Mouse (Mus musculus): Measurements from ENCODE around the gene Fam222b.
"Not testable (repeated sequence)": the region's sequence is repeated elsewhere in the genome, so short reads cannot be mapped to it uniquely, and the experiment has no call there.

The Fam222b gene

GRCm38 (mm10) chr11:78094504-78095143 is at the start of gene Fam222b:
Fam222b (plus strand) TSS chr11:78094660.
- peak; percentile 96 for DNase-seq (ENCODE audit: low spot score)

GRCm38 (mm10) chr11:78044758-78045251 is 49.7 kb upstream of the Fam222b start:
- DNase-seq (ENCODE audit: low spot score) = no peak

- DNase-seq (ENCODE audit: low spot score) = not testable (repeated sequence)
Measured at GRCm38 (mm10) chr11:78048637-78049036, 45.8 kb upstream of the Fam222b start.

- no peak for DNase-seq (ENCODE audit: low spot score)
Measured at GRCm38 (mm10) chr11:78053078-78053477, 41.4 kb upstream of the Fam222b start.

GRCm38 (mm10) chr11:78056946-78057345 is 37.5 kb upstream of the Fam222b start:
- DNase-seq (ENCODE audit: low spot score) = no peak

- DNase-seq (ENCODE audit: low spot score) = peak; percentile 79
Measured at GRCm38 (mm10) chr11:78059833-78060757, 34.4 kb upstream of the Fam222b start.

- DNase-seq (ENCODE audit: low spot score) = no peak
Measured at GRCm38 (mm10) chr11:78062563-78062962, 31.9 kb upstream of the Fam222b start.

- DNase-seq (ENCODE audit: low spot score) = no peak
Measured at GRCm38 (mm10) chr11:78065906-78066305, 28.6 kb upstream of the Fam222b start.

DNA sequence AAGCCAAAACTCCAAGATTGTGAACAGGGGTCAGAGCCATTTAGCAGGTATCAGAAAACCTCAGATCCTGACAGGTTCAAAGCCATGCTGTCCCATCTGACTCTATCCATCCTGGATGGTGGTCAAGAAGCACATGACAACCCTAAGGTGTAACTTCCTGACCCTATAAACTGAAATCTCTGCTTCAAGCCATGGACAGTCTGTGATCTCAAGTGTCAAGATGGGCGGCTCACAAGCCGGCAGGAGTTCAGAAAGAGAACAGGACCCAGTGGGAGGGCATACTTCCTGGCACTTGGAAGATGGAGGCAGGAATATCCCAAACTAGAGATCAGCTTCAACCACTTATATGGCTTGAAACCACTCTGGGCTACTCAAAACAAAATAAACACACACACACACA is 27.8 kb upstream of the Fam222b start:
- DNase-seq (ENCODE audit: low spot score) = no peak

DNA sequence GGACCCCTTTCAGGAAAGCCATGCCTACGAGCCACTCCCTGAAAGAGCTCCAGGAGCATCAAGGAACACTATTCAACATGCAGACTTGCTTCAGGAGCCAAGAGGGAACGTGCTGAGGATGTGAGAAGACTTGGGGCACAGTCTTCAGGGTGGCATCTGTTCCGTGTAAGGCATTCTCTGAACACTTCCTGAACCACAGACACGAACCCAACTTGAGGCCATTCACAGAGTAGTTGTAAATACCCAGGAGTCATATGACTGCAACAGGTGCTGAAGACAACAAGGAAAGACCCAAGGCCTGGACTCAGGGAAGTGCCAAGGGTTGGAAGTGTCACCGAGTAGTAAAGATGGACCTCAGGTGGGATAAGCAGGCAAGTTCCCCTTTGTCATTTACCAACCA is 26.9 kb upstream of the Fam222b start:
- no peak for DNase-seq (ENCODE audit: low spot score)

DNA sequence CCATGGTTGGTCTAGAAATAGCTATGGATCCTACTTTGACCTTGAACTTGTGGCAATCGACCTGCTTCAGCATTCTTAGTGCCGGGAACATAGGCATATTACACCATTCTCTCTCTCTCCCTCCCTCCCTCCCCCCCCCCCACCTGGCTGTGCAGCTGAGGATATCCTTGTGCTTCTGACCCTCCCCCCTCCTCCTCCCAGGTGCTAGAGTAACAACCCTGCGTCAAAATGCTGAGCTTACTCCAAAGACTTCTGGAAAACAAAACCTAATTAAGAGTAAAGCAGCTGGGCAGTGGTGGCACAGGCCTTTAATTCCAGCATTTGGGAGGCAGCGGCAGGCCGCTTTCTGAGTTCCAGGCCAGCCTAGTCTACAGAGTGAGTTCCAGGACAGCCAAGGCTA is 25.3 kb upstream of the Fam222b start:
- DNase-seq (ENCODE audit: low spot score) = no peak

DNA sequence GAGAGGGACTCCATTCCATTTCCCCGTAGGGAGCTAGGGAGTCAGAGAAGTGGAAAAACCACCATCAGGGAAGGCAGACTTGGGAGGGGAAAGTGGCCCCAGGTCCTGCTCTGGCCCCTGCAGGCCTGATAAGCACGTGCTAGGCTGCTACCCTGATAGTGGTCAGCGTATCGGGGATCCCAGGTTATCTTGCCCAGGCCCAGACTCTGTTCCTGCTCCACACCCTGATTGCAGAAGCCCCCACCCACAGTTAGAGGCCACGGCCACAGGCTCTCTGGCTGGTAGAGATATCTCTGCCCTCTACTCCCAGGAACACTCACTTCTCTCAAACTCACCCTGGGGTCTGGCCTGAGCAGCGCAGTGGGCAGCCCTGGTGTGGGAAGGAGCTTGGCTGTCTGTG is 24.8 kb upstream of the Fam222b start:
- DNase-seq (ENCODE audit: low spot score) = no peak

DNA sequence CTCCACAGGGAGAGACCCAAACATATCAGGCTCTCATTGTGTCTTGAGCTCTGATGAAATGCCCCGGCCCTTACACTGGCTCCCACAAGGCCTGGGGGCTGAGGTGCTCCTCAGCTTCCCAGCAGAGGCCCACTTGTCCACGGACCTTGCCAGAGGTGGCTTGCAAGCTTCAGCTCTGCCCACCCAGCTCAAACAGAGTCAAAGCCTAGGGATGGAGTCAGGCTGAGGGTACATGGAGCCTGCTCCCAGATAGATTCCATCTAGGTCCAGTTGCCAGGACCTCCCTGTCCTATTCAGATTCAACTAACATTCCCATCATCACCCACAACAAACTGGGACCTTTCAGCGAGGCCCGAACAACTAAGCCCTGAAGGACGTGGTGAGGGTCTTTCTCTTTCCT is 22.5 kb upstream of the Fam222b start:
- no peak for DNase-seq (ENCODE audit: low spot score)

- no peak for DNase-seq (ENCODE audit: low spot score)
Measured at GRCm38 (mm10) chr11:78072425-78073130, 21.9 kb upstream of the Fam222b start.

- DNase-seq (ENCODE audit: low spot score) = no peak
Measured at GRCm38 (mm10) chr11:78073577-78074276, 20.7 kb upstream of the Fam222b start.

DNA sequence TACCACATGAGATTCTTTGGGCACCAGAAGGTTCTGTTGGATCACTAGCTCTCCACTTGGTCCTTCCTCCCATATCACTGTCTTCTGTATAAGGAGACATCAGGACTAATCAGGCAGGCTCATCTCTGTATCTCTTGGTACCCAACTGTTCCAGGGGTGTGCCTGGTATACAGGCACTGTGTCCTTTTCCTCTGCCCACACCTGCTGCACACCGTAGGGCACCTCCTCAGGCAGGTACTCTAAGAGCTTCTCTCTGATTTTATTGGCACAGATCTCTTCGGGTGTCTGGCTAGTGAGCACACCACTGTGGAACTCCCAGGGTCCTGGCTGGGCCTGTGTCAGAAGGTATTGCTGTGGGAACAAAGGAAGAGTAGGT is 20.2 kb upstream of the Fam222b start:
- DNase-seq (ENCODE audit: low spot score) = no peak

DNA sequence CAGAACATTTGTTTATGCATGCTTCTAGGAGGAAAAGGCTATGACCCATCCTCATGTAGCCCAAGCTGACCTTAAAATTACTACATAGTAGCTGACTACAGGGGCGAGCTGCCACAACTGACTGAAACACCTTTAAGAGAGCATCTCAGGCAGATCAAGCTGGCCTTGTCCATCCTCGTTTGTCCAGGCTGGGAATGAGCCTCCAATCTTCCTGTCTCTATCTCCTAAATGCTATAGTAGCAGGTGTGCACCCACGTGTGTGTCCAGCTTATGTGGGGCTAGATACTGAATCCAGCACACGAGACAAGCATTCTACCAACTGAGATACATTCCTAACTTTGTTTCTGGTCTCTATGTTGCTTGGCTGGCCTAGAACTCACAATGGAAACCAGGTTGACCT is 19.8 kb upstream of the Fam222b start:
- DNase-seq (ENCODE audit: low spot score) = no peak

- DNase-seq (ENCODE audit: low spot score) = peak; percentile 91
Measured at GRCm38 (mm10) chr11:78079961-78080921, 14.2 kb upstream of the Fam222b start, which contains the start of gene Eral1. Eral1 (minus strand) TSS chr11:78080383.

- no peak for DNase-seq (ENCODE audit: low spot score)
Measured at GRCm38 (mm10) chr11:78083595-78083994, 10.9 kb upstream of the Fam222b start.

DNA sequence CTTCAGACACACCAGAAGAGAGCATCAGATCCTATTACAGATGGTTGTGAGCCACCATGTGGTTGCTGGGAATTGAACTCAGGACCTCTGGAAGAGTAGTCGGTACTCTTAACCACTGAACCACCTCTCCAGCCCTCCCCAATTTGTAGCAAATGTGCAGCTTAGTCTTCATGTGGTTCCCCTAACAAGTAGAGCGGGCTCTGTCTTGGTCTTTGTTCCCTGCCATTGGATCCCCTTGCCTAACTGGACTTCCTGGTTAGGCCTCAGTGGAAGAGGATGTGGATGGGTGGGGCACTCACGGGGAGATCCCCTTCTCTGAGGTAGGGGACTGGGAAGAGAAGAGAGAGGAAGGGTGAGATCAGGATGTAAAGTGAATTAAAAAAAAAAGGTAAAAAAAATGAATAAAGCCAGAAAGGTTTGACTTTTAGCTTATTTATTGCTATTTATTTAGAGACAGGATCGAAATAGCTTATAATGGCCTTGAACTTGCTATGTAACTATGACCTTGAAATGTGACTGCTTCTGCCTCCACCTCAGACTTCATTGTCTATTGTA is 7.5 kb upstream of the Fam222b start:
- no peak for DNase-seq (ENCODE audit: low spot score)

All from retina, embryonic 14.5 days (tissue).